Mouse (Mus musculus): ENCODE measurements around the gene Vmn1r2. TPM values are rescaled to one million over a fixed set of nuclear protein-coding genes. Genes with fewer than 3 reads are reported as not detected.
"Not testable (repeated sequence)": the region's sequence is repeated elsewhere in the genome, so short reads cannot be mapped to it uniquely, and the experiment has no call there.

The Vmn1r2 gene
- polyA plus RNA-seq (2015; fragmentation: Nextera tagmentation; extraction: Ambion mirVana) = not detected in 2 replicates

DNA sequence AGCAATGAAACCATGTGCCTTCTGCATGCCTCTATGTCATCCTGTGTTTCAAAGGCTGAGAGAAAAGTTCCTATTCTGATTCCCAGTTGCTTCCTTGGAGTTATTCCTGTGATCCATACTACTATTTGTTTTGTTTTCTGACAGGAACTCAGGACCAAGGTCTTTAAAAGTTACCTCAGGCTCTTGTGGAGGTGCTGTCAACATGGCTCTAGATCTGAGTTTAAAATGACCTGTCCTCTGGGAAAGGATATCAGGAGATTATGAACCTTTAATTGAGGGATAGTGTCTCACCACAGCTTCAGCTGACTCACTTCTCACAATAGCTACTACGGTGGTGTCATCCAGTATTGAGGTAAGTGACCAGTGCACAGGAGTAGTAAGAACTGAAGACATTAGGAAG, at the start of gene Vmn1r2:
Gene Vmn1r2 (plus strand): TSS at position 301 of the 400 bp plus-strand sequence.
- not testable (repeated sequence) for ATAC-seq (ENCODE audit: low FRiP score, low TSS enrichment); DNase-seq (ENCODE audit: low spot score); H3K4me2 ChIP-seq (replicated peaks; ENCODE audit: low read depth); H3K27me3 ChIP-seq (ENCODE audit: control insufficient read depth, insufficient read depth, low read length); H3K4me1 ChIP-seq (replicated peaks; ENCODE audit: control insufficient read depth, insufficient read depth); H3K36me3 ChIP-seq (ENCODE audit: control insufficient read depth, insufficient read depth, low read length); H3K4me3 ChIP-seq (ENCODE audit: low read depth, low read length); H3K9me3 ChIP-seq (ENCODE audit: control insufficient read depth, low read length); H3K27ac ChIP-seq (replicated peaks); H3K9ac ChIP-seq (ENCODE audit: low read length)
- WGBS = no CpG with 5 or more reads among the region's 1 CpGs

GRCm38 (mm10) chr4:3147926-3148325, 19.2 kb upstream of the Vmn1r2 start:
- not testable (repeated sequence) for H3K27me3 ChIP-seq (ENCODE audit: control insufficient read depth, insufficient read depth, low read length); ATAC-seq (ENCODE audit: low FRiP score, low TSS enrichment); H3K4me3 ChIP-seq (ENCODE audit: low read depth, low read length); H3K36me3 ChIP-seq (ENCODE audit: control insufficient read depth, insufficient read depth, low read length); H3K9ac ChIP-seq (ENCODE audit: low read length); H3K4me2 ChIP-seq (replicated peaks; ENCODE audit: low read depth); H3K4me1 ChIP-seq (replicated peaks; ENCODE audit: control insufficient read depth, insufficient read depth); H3K27ac ChIP-seq (replicated peaks); DNase-seq (ENCODE audit: low spot score); H3K9me3 ChIP-seq (ENCODE audit: control insufficient read depth, low read length)
- WGBS = no CpG with 5 or more reads among the region's 3 CpGs

- ATAC-seq (ENCODE audit: low FRiP score, low TSS enrichment) = not testable (repeated sequence)
These were observed 13.8 kb upstream of the Vmn1r2 start for GRCm38 (mm10) chr4:3153320-3153719.

GRCm38 (mm10) chr4:3164429-3164828, 2.7 kb upstream of the Vmn1r2 start:
- not testable (repeated sequence) for ATAC-seq (ENCODE audit: low FRiP score, low TSS enrichment); H3K36me3 ChIP-seq (ENCODE audit: control insufficient read depth, insufficient read depth, low read length); H3K4me1 ChIP-seq (replicated peaks; ENCODE audit: control insufficient read depth, insufficient read depth); H3K9me3 ChIP-seq (ENCODE audit: control insufficient read depth, low read length); H3K4me3 ChIP-seq (ENCODE audit: low read depth, low read length); H3K27ac ChIP-seq (replicated peaks); H3K9ac ChIP-seq (ENCODE audit: low read length); H3K27me3 ChIP-seq (ENCODE audit: control insufficient read depth, insufficient read depth, low read length); H3K4me2 ChIP-seq (replicated peaks; ENCODE audit: low read depth); DNase-seq (ENCODE audit: low spot score)

More at GRCm38 (mm10) chr4:3153320-3153719, 13.8 kb upstream of the Vmn1r2 start:
- 63% methylated on average over 2 of the region's 2 CpGs for WGBS
- H3K27ac ChIP-seq (replicated peaks); H3K36me3 ChIP-seq (ENCODE audit: control insufficient read depth, insufficient read depth, low read length); H3K27me3 ChIP-seq (ENCODE audit: control insufficient read depth, insufficient read depth, low read length); H3K4me1 ChIP-seq (replicated peaks; ENCODE audit: control insufficient read depth, insufficient read depth); H3K4me2 ChIP-seq (replicated peaks; ENCODE audit: low read depth); H3K4me3 ChIP-seq (ENCODE audit: low read depth, low read length); H3K9ac ChIP-seq (ENCODE audit: low read length); H3K9me3 ChIP-seq (ENCODE audit: control insufficient read depth, low read length); DNase-seq (ENCODE audit: low spot score): not testable (repeated sequence)

DNA sequence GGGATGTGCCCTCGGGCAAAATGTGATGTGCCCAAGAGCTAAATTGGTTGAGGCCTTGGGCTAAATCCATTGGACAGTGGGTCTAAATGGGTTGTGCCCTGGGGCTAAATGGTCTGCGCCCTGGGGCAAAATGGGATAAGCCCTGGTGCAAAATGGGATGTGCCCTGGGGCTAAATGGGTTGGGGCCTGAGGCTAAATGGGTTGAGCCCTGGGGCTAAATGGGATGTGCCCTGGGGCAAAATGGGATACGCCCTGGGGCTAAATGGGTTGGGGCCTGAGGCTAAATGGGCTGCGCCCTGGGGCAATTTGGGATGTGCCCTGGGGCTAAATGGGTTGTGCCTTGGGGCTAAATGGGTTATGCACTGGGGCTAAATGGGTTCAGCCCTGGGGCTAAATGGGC, 2.1 kb upstream of the Vmn1r2 start:
- no peak overlapping the region for H3K4me2 ChIP-seq (replicated peaks; ENCODE audit: low read depth)
- 92% methylated on average over 4 of the region's 4 CpGs for WGBS
- H3K4me3 ChIP-seq (ENCODE audit: low read depth, low read length) = no peak overlapping the region
- DNase-seq (ENCODE audit: low spot score) (peak; percentile 14), ATAC-seq (ENCODE audit: low FRiP score, low TSS enrichment) (no peak)
- H3K27ac ChIP-seq (replicated peaks) = no peak overlapping the region
- no peaks in the 10 kb centered on the region for H3K4me1 ChIP-seq (replicated peaks; ENCODE audit: control insufficient read depth, insufficient read depth)
- H3K27me3 ChIP-seq (ENCODE audit: control insufficient read depth, insufficient read depth, low read length) = no peaks in the 10 kb centered on the region
- no peak overlapping the region for H3K9ac ChIP-seq (ENCODE audit: low read length)
- H3K36me3 ChIP-seq (ENCODE audit: control insufficient read depth, insufficient read depth, low read length) = no peaks in the 10 kb centered on the region
- TF ChIP-seq CTCF (IDR thresholded peaks at IDR 0.05; ENCODE audit: low read depth) (no peak), EP300 (optimal IDR thresholded peaks at IDR 0.05) (no peak)
- no peaks in the 10 kb centered on the region for H3K9me3 ChIP-seq (ENCODE audit: control insufficient read depth, low read length)

DNA sequence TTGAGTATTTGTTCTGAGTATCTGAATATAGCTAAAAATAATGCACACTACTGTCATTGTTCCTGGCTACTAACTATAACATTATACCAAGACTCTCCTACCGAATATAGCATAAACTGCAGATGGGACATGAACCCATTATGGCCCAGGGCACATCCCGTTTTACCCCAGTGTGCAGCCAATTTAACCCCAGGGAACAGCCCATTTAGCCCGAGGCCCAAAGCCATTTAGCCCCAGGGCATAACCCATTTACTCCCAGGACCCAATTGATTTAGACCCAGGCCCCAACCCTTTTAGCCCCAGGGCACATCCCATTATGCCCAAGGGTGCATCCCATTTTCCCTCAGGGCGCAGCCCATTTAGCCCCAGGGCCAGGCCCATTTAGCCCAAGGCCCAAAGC, 7.5 kb downstream of the Vmn1r2 start:
- peak; percentile 11 for DNase-seq (ENCODE audit: low spot score)
- H3K27me3 ChIP-seq (ENCODE audit: control insufficient read depth, insufficient read depth, low read length); H3K4me3 ChIP-seq (ENCODE audit: low read depth, low read length); H3K36me3 ChIP-seq (ENCODE audit: control insufficient read depth, insufficient read depth, low read length); H3K4me1 ChIP-seq (replicated peaks; ENCODE audit: control insufficient read depth, insufficient read depth); H3K27ac ChIP-seq (replicated peaks); H3K4me2 ChIP-seq (replicated peaks; ENCODE audit: low read depth); H3K9me3 ChIP-seq (ENCODE audit: control insufficient read depth, low read length); ATAC-seq (ENCODE audit: low FRiP score, low TSS enrichment); H3K9ac ChIP-seq (ENCODE audit: low read length): not testable (repeated sequence)
- WGBS = 82% methylated on average over 4 of the region's 4 CpGs

DNA sequence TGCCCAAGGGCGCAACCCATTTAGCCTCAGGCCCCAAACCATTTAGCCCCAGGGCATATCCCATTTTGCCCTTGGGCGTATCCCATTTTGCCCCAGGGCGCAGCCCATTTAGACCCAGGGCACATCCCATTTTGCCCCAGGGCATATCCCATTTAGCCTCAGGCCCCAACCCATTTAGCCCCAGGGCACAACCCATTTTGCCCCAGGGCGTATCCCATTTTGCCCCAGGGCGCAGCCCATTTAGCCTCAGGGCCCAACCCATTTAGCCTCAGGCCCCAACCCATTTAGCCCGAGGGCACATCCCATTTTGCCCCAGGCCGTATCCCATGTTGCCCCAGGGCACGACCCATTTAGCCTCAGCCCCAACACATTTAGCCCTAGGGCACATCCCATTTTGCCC, 8.6 kb downstream of the Vmn1r2 start:
- H3K9ac ChIP-seq (ENCODE audit: low read length); H3K9me3 ChIP-seq (ENCODE audit: control insufficient read depth, low read length); H3K36me3 ChIP-seq (ENCODE audit: control insufficient read depth, insufficient read depth, low read length); H3K4me1 ChIP-seq (replicated peaks; ENCODE audit: control insufficient read depth, insufficient read depth); H3K27ac ChIP-seq (replicated peaks); H3K4me3 ChIP-seq (ENCODE audit: low read depth, low read length); H3K4me2 ChIP-seq (replicated peaks; ENCODE audit: low read depth); H3K27me3 ChIP-seq (ENCODE audit: control insufficient read depth, insufficient read depth, low read length); ATAC-seq (ENCODE audit: low FRiP score, low TSS enrichment); DNase-seq (ENCODE audit: low spot score): not testable (repeated sequence)
- WGBS = 92% methylated on average over 5 of the region's 8 CpGs

- DNase-seq (ENCODE audit: low spot score) = peak; percentile 12
- WGBS = 91% methylated on average over 6 of the region's 6 CpGs
These were observed 9.1 kb downstream of the Vmn1r2 start for GRCm38 (mm10) chr4:3176195-3176594.

GRCm38 (mm10) chr4:3176746-3177490, 9.8 kb downstream of the Vmn1r2 start:
- ATAC-seq (ENCODE audit: low FRiP score, low TSS enrichment); H3K36me3 ChIP-seq (ENCODE audit: control insufficient read depth, insufficient read depth, low read length); H3K4me1 ChIP-seq (replicated peaks; ENCODE audit: control insufficient read depth, insufficient read depth); H3K9me3 ChIP-seq (ENCODE audit: control insufficient read depth, low read length); H3K4me3 ChIP-seq (ENCODE audit: low read depth, low read length); H3K9ac ChIP-seq (ENCODE audit: low read length); H3K27ac ChIP-seq (replicated peaks); H3K4me2 ChIP-seq (replicated peaks; ENCODE audit: low read depth); H3K27me3 ChIP-seq (ENCODE audit: control insufficient read depth, insufficient read depth, low read length): not testable (repeated sequence)
- 89% methylated on average over 10 of the region's 10 CpGs for WGBS
- peak; percentile 9 for DNase-seq (ENCODE audit: low spot score)

More at GRCm38 (mm10) chr4:3176195-3176594, 9.1 kb downstream of the Vmn1r2 start:
- H3K9me3 ChIP-seq (ENCODE audit: control insufficient read depth, low read length); H3K9ac ChIP-seq (ENCODE audit: low read length); ATAC-seq (ENCODE audit: low FRiP score, low TSS enrichment); H3K4me3 ChIP-seq (ENCODE audit: low read depth, low read length); H3K36me3 ChIP-seq (ENCODE audit: control insufficient read depth, insufficient read depth, low read length); H3K4me2 ChIP-seq (replicated peaks; ENCODE audit: low read depth); H3K27me3 ChIP-seq (ENCODE audit: control insufficient read depth, insufficient read depth, low read length); H3K27ac ChIP-seq (replicated peaks); H3K4me1 ChIP-seq (replicated peaks; ENCODE audit: control insufficient read depth, insufficient read depth): not testable (repeated sequence)

Measured in stomach, postnatal 0 days (tissue).